Mouse (Mus musculus): ENCODE results near the gene Cyp2t4.

Gene Cyp2t4

DNA sequence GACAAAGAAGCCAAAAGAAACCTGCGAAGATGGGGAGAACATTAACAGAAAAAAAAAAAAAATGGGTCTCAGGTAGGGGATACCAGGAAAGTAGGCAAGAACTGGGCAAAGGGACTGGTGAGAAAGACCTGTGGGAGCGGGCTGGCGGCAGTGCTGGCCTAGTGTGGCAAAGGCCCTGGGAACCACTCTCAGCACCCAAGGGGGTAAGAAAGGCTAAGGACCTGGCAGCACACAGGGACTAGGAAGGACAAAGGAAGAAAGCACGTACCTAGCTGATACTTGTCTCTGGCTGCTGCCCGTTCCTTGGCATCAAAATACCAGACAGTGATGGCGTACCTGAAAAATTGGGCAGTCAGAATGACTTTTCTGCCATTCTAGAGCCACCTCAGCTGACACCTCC is 5.7 kb downstream of the Cyp2t4 start:
- in situ Hi-C loops (cut with MboI; ENCODE audit: unreplicated experiment in 2 of 2), result loop anchor here in 1 of 2 experiments (25.0 kb wide), 1 partner anchor 1028 kb away; the partner anchor contains the start of gene Dyrk1b

DNA sequence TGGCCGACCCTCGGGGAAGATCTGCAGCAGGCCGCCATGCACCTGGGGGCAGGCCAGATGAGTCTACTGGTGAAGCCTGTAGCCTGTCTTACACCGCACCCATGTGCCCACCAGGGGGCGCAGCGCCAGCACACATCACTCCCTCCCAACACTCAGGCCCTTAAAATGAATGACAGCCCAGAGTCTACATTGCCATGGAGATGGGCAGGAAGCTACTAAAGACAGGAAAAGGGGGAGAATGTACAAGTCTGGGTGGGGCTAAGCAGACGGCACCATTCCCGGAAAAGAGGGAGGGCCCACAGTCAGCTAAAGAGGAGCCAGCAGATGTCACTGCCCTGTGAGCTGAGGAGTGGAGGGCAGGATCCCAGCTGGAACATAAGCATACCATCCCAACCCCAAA is 6.4 kb downstream of the Cyp2t4 start:
- in situ Hi-C loops (cut with MboI; ENCODE audit: unreplicated experiment in 2 of 2), result loop anchor here (5.0 to 25.0 kb wide), 3 partner anchors 117 to 1027 kb away; partner anchors contain the start of genes Dyrk1b (in 1 of the 2) and Zfp607b (in 1 of the 2)

DNA sequence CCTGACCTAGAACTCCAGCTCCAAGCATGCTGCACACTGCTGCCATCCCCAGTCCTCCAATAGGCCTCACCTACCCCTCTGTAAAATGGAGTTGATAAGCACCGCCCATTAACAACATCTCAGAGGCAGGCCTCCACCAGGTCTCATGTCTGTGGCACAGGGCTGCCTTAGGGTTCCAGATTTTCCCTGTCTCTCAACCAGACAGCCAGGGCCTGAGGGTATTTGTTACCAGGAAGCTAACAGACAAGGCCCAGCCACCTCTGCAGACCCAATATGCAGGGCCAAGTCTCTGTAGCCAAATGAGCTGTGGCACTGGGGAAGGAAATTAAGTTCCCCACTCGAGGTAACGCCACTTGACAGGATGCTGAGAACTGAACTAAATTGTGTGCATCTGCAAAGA is 7.4 kb downstream of the Cyp2t4 start:
- in situ Hi-C loops (cut with MboI; ENCODE audit: unreplicated experiment in 2 of 2), result loop anchor here (5.0 to 25.0 kb wide), 3 partner anchors 116 to 1026 kb away; partner anchors contain the start of genes Dyrk1b (in 1 of the 2) and Zfp607b (in 1 of the 2)

DNA sequence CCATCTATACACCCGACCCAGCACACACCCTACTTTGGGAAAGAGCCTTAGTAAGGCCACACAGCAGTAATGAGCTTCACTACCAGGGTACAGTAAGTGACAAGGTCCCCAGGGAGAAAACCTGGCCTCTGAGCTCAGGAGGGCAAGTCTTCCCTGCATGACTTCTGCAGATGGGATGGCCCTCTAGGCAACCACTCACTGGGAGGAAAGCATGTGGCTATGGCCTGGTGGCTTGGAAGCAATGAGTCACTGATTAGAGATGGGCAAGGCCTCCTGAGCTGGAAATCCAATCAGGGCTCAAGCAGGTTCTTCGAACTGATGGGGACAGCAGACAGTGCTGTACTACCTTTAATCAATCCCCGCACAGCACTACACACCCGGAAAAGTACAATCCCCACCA is 8.2 kb downstream of the Cyp2t4 start:
- in situ Hi-C loops (cut with MboI; ENCODE audit: unreplicated experiment in 2 of 2), result loop anchor here (5.0 to 25.0 kb wide), 3 partner anchors 116 to 1026 kb away; partner anchors contain the start of genes Dyrk1b (in 1 of the 2) and Zfp607b (in 1 of the 2)

DNA sequence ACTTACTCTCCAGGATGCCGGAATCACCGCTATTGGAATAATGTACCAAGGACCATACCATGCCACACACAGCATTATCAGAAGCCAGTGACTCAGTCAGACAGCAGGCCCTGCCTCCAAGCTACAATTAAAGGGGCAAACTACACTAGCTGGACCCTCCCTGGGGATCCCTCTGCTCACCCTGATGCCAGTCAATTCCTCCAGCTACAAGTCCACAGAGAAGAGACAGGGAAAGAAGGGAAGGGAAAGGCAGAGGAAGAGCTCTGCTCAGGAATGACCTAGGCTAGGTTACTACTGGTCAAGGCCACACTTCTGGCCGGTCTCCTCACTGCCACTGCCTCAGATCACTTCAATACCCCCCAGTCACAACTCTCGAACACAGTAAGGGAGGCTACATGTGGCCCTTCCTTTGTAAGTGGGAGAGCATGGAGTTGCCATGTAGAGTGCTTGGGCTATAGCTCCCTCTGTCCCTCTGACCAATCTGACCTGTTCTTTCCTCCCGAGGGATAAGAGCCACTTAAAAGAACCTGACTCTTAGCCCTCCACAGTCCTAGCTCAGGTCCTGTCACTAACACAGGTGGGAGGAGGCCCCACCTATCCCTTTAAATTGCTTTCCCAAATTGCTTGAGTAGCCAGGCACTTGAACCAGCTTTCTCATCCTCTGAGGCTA is 9.4 kb downstream of the Cyp2t4 start:
- in situ Hi-C loops (cut with MboI; ENCODE audit: unreplicated experiment in 2 of 2), result loop anchor here (5.0 to 25.0 kb wide), 3 partner anchors 114 to 1024 kb away; partner anchors contain the start of genes Dyrk1b (in 1 of the 2) and Zfp607b (in 1 of the 2)

DNA sequence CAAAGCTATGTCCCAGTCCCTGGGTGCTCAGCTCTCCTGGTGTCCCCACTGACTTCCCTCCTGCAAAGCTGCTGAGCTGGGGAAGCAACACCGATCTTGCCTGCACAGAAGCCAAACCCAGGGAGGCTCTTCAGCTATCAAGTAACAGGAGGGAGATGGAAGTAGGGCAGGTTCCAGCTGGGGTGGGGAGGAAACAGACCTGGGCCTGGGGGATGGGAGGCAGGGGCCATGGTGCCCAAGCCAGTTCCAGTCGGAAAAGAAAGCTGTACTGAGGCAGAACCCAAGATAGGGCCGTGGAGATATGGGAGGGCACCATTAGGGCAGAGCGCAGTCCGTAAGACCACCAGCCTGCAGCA is 9.9 kb downstream of the Cyp2t4 start:
- in situ Hi-C loops (cut with MboI; ENCODE audit: unreplicated experiment in 2 of 2), result loop anchor here (5.0 to 25.0 kb wide), 3 partner anchors 114 to 1024 kb away; partner anchors contain the start of genes Dyrk1b (in 1 of the 2) and Zfp607b (in 1 of the 2)

DNA sequence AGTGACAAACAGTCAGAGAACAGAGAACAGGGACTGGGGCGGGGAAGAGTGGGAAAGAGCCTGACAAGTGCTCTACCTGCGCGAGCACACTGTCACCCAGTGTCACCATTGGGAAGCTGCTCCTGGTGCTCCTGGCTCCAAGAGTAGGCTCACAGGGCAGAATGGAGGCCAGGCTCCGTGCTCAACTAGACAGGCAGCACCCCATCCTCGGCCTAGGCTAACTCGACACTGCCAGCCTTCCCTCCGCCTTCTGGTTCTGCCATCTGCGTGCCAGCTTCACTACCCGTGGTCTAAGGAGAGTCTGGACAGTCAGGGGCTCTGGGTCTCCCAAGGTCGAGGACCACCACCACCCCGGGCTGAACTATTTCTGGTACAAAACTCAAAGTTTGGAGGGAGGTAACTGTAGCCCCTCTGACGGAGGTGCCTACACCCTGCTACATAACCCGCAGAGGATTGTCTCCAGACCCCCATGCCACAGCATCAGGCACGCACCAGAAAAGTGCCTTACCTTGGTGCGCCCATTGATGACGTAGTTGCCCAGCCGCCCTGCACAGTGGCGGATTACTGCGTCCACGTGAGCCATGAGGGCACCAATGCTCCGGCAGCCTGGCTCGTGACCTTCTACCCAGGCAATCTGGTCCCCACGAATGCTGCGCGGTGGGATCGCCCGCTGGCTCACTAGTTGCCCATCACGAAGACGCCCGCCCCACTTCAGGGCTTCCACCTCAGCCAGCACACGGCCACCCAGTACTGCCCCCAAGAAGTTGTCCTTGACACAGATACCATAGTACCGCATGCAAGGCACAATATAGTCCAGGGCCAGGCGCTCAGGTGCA is 10.8 kb downstream of the Cyp2t4 start:
- in situ Hi-C loops (cut with MboI; ENCODE audit: unreplicated experiment in 2 of 2), result loop anchor here (5.0 to 25.0 kb wide), 3 partner anchors 113 to 1023 kb away; partner anchors contain the start of genes Dyrk1b (in 1 of the 2) and Zfp607b (in 1 of the 2)

DNA sequence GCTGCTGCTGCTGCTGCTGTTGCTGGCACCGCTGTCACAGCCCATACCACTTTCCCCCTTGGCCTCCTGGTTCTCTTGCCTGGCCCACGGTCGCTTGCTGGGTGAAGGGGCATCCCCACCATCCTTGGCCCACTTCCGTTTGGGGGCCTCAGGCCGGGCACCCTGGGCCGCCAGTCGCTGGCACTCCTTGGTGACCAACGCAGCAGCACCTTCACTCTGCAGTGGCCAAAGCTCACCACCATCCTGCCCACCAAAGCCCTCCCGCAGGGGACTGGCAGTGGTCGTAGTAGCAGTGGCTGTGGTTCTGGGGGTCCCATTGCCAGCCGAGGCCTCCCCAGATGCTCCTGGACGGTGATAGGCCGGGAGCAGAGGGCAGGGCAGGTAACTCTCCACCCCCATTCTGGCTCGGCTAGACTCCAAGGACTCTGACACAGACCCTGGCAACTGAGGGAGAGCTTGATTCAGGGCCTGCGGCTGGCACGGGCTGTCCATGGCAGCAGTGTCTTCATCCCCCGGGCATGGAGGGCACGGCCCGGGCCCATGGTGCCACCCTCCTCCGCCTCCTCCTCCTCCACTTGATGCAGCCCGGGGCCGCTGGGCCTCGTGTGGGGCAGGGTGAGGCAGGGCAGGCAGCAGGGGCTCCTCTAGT is 11.6 kb downstream of the Cyp2t4 start:
- in situ Hi-C loops (cut with MboI; ENCODE audit: unreplicated experiment in 2 of 2), result loop anchor here in 1 of 2 experiments (25.0 kb wide), 1 partner anchor 1022 kb away; the partner anchor contains the start of gene Dyrk1b

DNA sequence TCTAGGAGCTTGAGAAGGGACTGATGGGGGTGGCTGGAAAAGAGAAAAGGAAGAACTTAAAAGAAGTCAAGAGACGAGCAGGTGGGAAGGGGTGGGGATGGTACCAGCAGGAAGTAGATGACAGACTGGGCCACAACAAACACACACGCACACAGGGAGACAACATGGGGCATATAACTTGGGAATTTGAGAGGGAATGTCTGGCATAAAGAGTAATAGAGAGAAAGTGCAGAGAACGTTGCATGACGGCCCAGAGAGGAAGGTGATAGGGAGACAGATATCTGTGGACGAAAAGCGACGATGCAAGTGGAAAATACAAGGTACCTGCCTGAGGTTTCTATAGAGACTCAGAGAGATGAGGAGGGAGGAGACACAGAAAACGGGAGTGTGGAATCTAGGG is 12.2 kb downstream of the Cyp2t4 start:
- in situ Hi-C loops (cut with MboI; ENCODE audit: unreplicated experiment in 2 of 2), result loop anchor here in 1 of 2 experiments (25.0 kb wide), 1 partner anchor 1022 kb away; the partner anchor contains the start of gene Dyrk1b

DNA sequence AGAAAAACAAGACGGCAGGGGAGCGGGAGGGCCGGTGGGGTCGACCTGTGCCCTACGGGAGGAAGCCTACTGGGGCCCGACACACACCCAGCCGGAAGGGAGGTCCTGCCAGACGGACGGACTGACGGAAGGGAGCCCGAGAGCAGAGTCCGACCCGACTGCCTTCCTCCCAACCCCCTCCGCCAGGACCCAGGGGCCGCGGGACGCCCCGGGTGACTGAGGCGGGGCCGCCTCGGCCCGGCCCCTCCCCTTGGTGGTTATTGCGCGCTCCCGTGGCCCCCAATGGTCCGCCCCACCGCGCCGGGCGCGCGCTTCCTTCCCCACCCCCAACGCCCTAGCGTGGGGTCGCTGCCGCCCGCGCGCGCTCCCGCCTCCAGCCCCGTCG is 12.7 kb downstream of the Cyp2t4 start:
- in situ Hi-C loops (cut with MboI; ENCODE audit: unreplicated experiment in 2 of 2), result loop anchor here in 1 of 2 experiments (25.0 kb wide), 1 partner anchor 1021 kb away; the partner anchor contains the start of gene Dyrk1b

DNA sequence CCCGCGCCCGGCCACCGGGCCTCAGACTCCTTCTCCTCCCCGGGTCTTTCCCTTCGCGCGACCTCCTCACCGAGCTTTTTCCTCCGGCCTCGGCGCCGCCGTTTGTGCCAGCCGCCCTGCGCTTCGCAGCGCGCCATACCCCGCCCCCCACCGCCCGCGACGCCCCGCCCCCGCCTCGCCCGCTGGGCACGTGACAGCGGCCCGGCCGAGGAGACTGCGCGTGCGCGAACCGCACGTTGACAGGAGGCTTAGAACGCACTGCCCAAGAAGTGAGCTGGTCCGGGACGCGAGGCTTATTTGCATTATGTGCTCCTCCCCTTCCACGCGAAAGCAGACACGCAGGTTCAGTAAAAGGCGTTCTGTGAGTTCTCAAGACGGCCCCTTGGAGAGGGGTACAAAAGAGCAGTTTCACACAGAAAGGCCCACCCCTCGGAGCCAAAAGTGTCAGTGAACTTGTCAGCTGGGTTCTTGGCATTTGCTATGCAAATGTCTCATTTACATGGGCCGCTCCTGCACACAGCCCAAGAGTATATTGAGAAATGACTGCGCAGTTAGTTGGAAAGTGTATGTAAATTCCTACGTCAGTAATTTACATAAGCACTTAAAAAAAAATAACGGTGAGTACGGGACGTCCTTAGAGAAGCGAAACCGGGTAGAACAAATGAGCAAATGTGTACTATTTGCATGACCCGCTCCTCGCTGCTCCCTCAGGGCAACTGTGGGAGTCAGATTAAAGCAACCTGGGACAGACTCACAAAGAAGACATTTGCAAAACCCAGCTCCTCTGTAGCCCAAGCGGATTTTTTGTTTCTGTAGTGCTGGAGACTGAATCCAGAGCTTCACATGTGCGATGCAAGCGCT is 13.3 kb downstream of the Cyp2t4 start, which contains the start of gene Egln2:
Gene Egln2 (minus strand): TSS at position 189 of the 861 bp plus-strand sequence.
- in situ Hi-C loops (cut with MboI; ENCODE audit: unreplicated experiment in 2 of 2), result loop anchor here in 1 of 2 experiments (25.0 kb wide), 1 partner anchor 1020 kb away; the partner anchor contains the start of gene Dyrk1b

DNA sequence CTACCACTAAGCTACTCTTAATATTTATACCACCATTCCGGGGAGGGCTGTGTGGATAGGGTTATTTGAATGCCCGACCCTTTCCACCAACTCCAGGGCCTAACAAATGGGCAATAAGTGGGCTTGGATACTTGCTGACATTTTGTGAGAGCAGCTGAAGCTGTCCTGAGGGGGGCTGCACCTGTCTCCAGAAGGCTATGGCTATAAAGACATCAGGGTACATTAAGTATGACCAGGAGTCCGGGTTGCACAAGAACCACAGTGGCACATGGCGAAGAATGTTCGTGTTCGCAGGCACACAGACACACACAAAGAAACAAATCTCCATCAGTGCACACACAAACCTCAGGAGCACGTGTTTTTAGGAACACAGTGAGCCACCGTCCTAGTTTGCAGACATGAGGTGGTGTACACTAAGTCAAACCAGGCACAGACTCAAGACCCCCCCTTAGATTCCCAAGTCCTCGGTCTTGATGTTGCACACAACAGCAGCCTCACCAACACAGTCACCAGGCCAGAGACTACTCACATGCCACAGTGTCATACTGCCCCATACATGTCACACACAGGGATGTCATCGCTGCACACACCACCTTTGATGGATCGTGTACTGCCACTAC is 14.1 kb downstream of the Cyp2t4 start:
- in situ Hi-C loops (cut with MboI; ENCODE audit: unreplicated experiment in 2 of 2), result loop anchor here in 1 of 2 experiments (25.0 kb wide), 1 partner anchor 1020 kb away; the partner anchor contains the start of gene Dyrk1b

DNA sequence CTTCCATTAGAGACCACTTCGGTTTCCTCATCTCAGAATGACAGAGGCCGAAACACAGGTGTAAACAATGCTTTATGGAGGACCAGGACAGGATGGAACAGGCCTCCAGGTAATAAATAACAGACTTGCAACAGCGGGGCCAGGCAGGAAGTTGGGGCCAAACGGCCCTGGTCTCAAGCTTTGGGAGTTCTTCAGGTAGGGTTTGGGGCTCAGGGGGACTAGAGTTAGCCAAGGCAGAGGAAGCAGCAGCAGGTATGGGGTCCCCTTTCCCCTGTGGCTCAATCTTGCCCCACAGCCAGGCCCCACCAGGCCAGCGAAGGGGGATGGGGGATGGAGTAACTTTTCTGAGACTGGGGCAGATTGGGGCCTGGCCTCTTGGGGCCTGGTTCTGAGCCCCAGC is 14.9 kb downstream of the Cyp2t4 start:
- in situ Hi-C loops (cut with MboI; ENCODE audit: unreplicated experiment in 2 of 2), result loop anchor here in 1 of 2 experiments (25.0 kb wide), 1 partner anchor 1019 kb away; the partner anchor contains the start of gene Dyrk1b

DNA sequence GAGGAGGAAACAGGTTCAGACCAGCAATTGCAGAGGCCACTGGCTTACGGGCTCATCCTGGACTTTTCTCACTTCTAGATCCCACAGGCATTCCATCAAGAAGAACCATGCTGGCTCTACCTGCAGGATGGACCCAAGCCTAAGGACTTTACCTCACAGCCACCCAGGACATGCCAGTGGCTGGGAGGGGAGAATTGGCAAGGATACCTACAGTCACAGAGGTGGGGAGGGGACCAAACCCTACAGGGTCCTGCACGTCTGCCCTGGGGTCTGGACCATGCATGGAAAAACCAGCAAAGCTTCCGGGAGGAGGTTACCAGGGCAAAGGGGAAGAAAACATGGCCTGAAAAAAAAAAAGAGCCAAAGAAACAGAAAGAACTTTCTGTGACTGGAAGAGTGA is 17.5 kb downstream of the Cyp2t4 start:
- in situ Hi-C loops (cut with MboI; ENCODE audit: unreplicated experiment in 2 of 2), result loop anchor here in 1 of 2 experiments (25.0 kb wide), 1 partner anchor 1016 kb away; the partner anchor contains the start of gene Dyrk1b

DNA sequence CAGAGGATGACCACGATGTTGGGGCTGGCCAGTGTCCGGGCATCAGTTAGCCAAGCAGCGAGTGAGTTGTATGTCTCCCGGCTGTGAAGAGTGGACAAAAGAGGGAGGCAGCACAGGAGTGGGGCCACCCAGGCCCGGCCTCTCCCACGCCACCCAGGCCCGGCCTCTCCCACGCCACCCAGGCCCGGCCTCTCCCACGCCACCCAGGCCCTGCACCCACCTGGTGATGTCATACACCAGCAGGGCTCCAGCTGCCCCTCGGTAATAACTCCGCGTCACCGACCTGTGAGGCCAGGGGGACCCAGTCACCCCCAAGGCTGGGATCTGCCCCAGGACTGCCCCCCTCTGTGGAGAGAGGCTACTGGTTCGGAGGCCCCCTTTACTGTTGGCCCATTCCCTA is 21.0 kb downstream of the Cyp2t4 start:
- in situ Hi-C loops (cut with MboI; ENCODE audit: unreplicated experiment in 2 of 2), result loop anchor here in 1 of 2 experiments (25.0 kb wide), 1 partner anchor 1013 kb away; the partner anchor contains the start of gene Dyrk1b

DNA sequence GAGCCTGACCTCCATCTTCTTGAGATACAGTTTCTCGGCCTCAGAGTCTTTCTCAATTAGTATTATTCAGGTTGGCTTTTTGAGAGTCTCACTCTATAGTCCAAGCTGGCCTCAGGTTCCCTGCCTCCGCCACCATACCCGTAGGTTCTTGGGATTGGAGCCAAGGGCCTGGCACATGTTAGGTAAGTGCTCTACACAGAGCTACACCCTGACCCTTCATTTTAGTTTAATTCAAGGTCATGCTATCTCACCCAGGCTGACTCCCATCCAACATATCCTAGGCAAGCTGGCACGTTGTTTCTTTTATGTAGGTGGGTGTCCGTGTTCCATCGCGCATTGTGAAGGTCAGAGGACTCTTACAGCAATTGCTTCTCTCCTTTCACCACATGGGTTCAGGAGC is 21.4 kb downstream of the Cyp2t4 start:
- in situ Hi-C loops (cut with MboI; ENCODE audit: unreplicated experiment in 2 of 2), result loop anchor here in 1 of 2 experiments (25.0 kb wide), 2 partner anchors 412 to 1012 kb away; partner anchors contain the start of genes Akt2 and Dyrk1b

DNA sequence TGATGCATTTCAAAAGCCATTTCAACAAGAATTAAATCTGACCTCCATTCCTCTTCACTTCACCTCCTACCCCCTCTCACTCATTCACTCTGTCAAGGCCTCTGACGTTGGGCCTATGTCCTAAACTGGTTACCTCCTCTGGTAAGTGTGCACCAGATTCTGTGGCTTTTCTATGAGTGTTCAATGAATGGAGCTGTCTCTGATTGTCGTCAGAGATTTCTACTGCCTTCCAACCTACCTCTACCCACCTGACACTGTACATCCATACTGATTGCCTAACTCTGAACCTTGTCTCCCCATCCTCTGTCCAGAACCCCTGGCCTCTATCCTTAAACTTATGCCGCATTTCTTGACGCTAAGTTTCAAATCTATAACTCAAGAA is 24.4 kb downstream of the Cyp2t4 start:
- in situ Hi-C loops (cut with MboI; ENCODE audit: unreplicated experiment in 2 of 2), result loop anchor here in 1 of 2 experiments (25.0 kb wide), 1 partner anchor 409 kb away; the partner anchor contains the start of gene Akt2
